Mouse (Mus musculus) MEL (cell line): ENCODE results near the gene Anapc5. TPM values are rescaled to one million over a fixed set of nuclear protein-coding genes. Genes with fewer than 3 reads are reported as not detected.

Experiments used
- DNase-seq: peaks from one replicate; pipeline ENCODE4 v3.0.0; 2011; ENCODE audit warnings: low read depth, low spot score
- H3K27ac ChIP-seq: 2 replicates; pipeline ENCODE4 v1.5.1; 2012; ENCODE audit warnings: low read depth, mild to moderate bottlenecking, control low read depth, low read length, moderate library complexity; ENCODE audit not compliant: control insufficient read depth
- H3K27me3 ChIP-seq, 2 experiments: fragments of 150-350 bp in 1 of 2; sonication (generic) in 1 of 2; 2 replicates each; pipeline ENCODE4 v1.6.1; 2012; ENCODE audit warnings: low read length in 2 of 2, mild to moderate bottlenecking in 2 of 2, improper control_type of control experiment in 1 of 2, moderate library complexity in 1 of 2; ENCODE audit not compliant: insufficient read depth in 2 of 2, control insufficient read depth in 1 of 2
- H3K36me3 ChIP-seq, 2 experiments: 2 replicates each; pipeline ENCODE4 v1.6.1; 2012 to 2014; ENCODE audit warnings: low read length in 2 of 2, improper control_type of control experiment in 1 of 2, inconsistent platforms in 1 of 2, mild to moderate bottlenecking in 1 of 2; ENCODE audit not compliant: insufficient read depth in 2 of 2, control insufficient read depth in 1 of 2
- H3K4me1 ChIP-seq, 2 experiments: fragments of 150-350 bp in 1 of 2; sonication (generic) in 1 of 2; 2 replicates each; pipeline ENCODE4 v1.6.1; 2012; ENCODE audit warnings: low read length in 2 of 2, improper control_type of control experiment in 1 of 2, mild to moderate bottlenecking in 1 of 2; ENCODE audit not compliant: insufficient read depth in 2 of 2, control insufficient read depth in 1 of 2
- H3K4me3 ChIP-seq, 2 experiments: fragments of 150-350 bp in 1 of 2; sonication (generic) in 1 of 2; 2 replicates each; pipeline ENCODE4 v1.5.1; 2012; ENCODE audit warnings: low read depth in 2 of 2, low read length in 2 of 2, mild to moderate bottlenecking in 2 of 2, moderate library complexity in 2 of 2, control low read depth in 1 of 2, improper control_type of control experiment in 1 of 2; ENCODE audit not compliant: control insufficient read depth in 1 of 2, insufficient read depth in 1 of 2
- H3K79me2 ChIP-seq: 2 replicates; pipeline ENCODE4 v1.6.1; 2012; ENCODE audit warnings: mild to moderate bottlenecking, low read length, moderate library complexity; ENCODE audit not compliant: control insufficient read depth, poor library complexity, insufficient read depth
- H3K9ac ChIP-seq: 2 replicates; pipeline ENCODE4 v1.6.1; 2012; ENCODE audit warnings: low read depth, mild to moderate bottlenecking, control low read depth, low read length, moderate library complexity; ENCODE audit not compliant: control insufficient read depth, poor library complexity, severe bottlenecking
- H3K9me3 ChIP-seq: fragments of 150-350 bp; sonication (generic); replicated peaks from 2 replicates; pipeline ENCODE4 v1.6.1; 2012; ENCODE audit warnings: mild to moderate bottlenecking, low read length, improper control_type of control experiment, moderate library complexity; ENCODE audit not compliant: insufficient read depth
- BHLHE40 ChIP-seq: IDR thresholded peaks from 2 replicates; pipeline ENCODE4 v1.6.1; 2012; ENCODE audit warnings: low read depth, mild to moderate bottlenecking, inconsistent platforms, low read length, improper control_type of control experiment, borderline replicate concordance
- CHD1 ChIP-seq: IDR thresholded peaks from 2 replicates; pipeline ENCODE4 v1.6.1; 2012; ENCODE audit warnings: low read depth, mild to moderate bottlenecking, inconsistent platforms, low read length, improper control_type of control experiment
- CHD2 ChIP-seq: IDR thresholded peaks from 2 replicates; pipeline ENCODE4 v1.6.1; 2011; ENCODE audit warnings: low read length, improper control_type of control experiment
- E2F4 ChIP-seq: IDR thresholded peaks from 2 replicates; pipeline ENCODE4 v1.6.1; 2011; ENCODE audit warnings: low read depth, low read length, improper control_type of control experiment, borderline replicate concordance
- ETS1 ChIP-seq: IDR thresholded peaks from 2 replicates; pipeline ENCODE4 v1.6.1; 2012; ENCODE audit warnings: low read depth, mild to moderate bottlenecking, inconsistent platforms, low read length, improper control_type of control experiment, moderate library complexity
- GATA1 ChIP-seq: IDR thresholded peaks from 2 replicates; pipeline ENCODE4 v1.6.1; 2011; ENCODE audit warnings: low read depth, low read length, improper control_type of control experiment
- JUND ChIP-seq: IDR thresholded peaks from 2 replicates; pipeline ENCODE4 v1.6.1; 2011; ENCODE audit warnings: low read depth, mild to moderate bottlenecking, improper control_type of control experiment, low read length
- KAT2A ChIP-seq: conservative IDR thresholded peaks from 2 replicates; pipeline ENCODE4 v1.6.1; 2012; ENCODE audit warnings: low read depth, low read length, improper control_type of control experiment, inconsistent platforms
- MAZ ChIP-seq: IDR thresholded peaks from 2 replicates; pipeline ENCODE4 v1.6.1; 2012; ENCODE audit warnings: low read depth, mild to moderate bottlenecking, inconsistent platforms, low read length, improper control_type of control experiment
- MXI1 ChIP-seq: IDR thresholded peaks from 2 replicates; pipeline ENCODE4 v1.6.1; 2011; ENCODE audit warnings: mild to moderate bottlenecking, low read depth, low read length, improper control_type of control experiment
- MYC ChIP-seq: IDR thresholded peaks from 2 replicates; pipeline ENCODE4 v1.6.1; 2011; ENCODE audit warnings: low read depth, mild to moderate bottlenecking, low read length, improper control_type of control experiment, moderate library complexity
- NELFE ChIP-seq: IDR thresholded peaks from 2 replicates; pipeline ENCODE4 v1.6.1; 2011; ENCODE audit warnings: low read depth, low read length, improper control_type of control experiment
- NRF1 ChIP-seq: IDR thresholded peaks from 2 replicates; pipeline ENCODE4 v1.6.1; 2014; ENCODE audit warnings: low read depth, mild to moderate bottlenecking, inconsistent platforms, low read length, improper control_type of control experiment, moderate library complexity; ENCODE audit not compliant: poor library complexity, insufficient read depth, severe bottlenecking
- POLR2AphosphoS2 ChIP-seq: IDR thresholded peaks from 2 replicates; pipeline ENCODE4 v1.6.1; 2011; ENCODE audit warnings: low read length, improper control_type of control experiment
- RAD21 ChIP-seq: IDR thresholded peaks from 2 replicates; pipeline ENCODE4 v1.6.1; 2011; ENCODE audit warnings: mild to moderate bottlenecking, low read depth, low read length, improper control_type of control experiment
- SMC3 ChIP-seq: IDR thresholded peaks from 2 replicates; pipeline ENCODE4 v1.6.1; 2011; ENCODE audit warnings: low read depth, low read length, improper control_type of control experiment
- USF1 ChIP-seq: IDR thresholded peaks from 2 replicates; pipeline ENCODE4 v1.6.1; 2014; ENCODE audit warnings: low read depth, mild to moderate bottlenecking, inconsistent platforms, low read length, improper control_type of control experiment, moderate library complexity
- USF2 ChIP-seq, 2 experiments: IDR thresholded peaks; 2 replicates each; pipeline ENCODE4 v1.6.1; 2011 to 2012; ENCODE audit warnings: improper control_type of control experiment in 2 of 2, low read length in 2 of 2, borderline replicate concordance in 1 of 2, inconsistent platforms in 1 of 2, low read depth in 1 of 2, mild to moderate bottlenecking in 1 of 2; ENCODE audit not compliant: insufficient read depth in 1 of 2
- ZC3H11A ChIP-seq: IDR thresholded peaks from 2 replicates; pipeline ENCODE4 v1.6.1; 2012; ENCODE audit warnings: low read depth, mild to moderate bottlenecking, inconsistent platforms, low read length, improper control_type of control experiment
- ZMIZ1 ChIP-seq: IDR thresholded peaks from 2 replicates; pipeline ENCODE4 v1.6.1; 2012; ENCODE audit warnings: low read depth, mild to moderate bottlenecking, inconsistent platforms, low read length, improper control_type of control experiment, moderate library complexity
- ZNF384 ChIP-seq: IDR thresholded peaks from 2 replicates; pipeline ENCODE4 v1.6.1; 2012; ENCODE audit warnings: low read depth, mild to moderate bottlenecking, inconsistent platforms, low read length, improper control_type of control experiment
- polyA plus RNA-seq, 2 experiments: library from polyadenylated mRNA; stranded (reverse) in 1 of 2; unstranded in 1 of 2; fragments of >175 nt in 1 of 2; fragments of >200 nt in 1 of 2; gene quantifications; 2 replicates each; pipeline versions ENCODE4 v1.2.1 to v1.2.4; 2012; ENCODE audit warnings: low replicate concordance in 2 of 2, low read depth in 1 of 2; ENCODE audit not compliant: insufficient read length in 2 of 2, insufficient read depth in 1 of 2, missing spikeins in 1 of 2
- total RNA-seq: library from RNA; depleted of rRNA; stranded (reverse); fragments of 300-350 nt; gene quantifications from 2 replicates; pipeline ENCODE4 v1.2.3, GENCODE M21; 2012

The Anapc5 gene
- total and polyA plus RNA-seq, 3 experiments: 244 to 390 TPM; not detected in 1

- no peaks in the 10 kb centered on the region for H3K9me3 ChIP-seq
- TF ChIP-seq USF2 (IDR thresholded peaks at IDR 0.05; ENCODE audit: borderline replicate concordance in 1 of 2, insufficient read depth in 1 of 2, low read depth in 1 of 2, low read length in 2 of 2) (0 out of 4 replicates have a peak, but pooled peaks of 1 of the 2 experiments have one; percentile 11), NRF1 (no peak), KAT2A (no peak), MXI1 (no peak), CHD2 (no peak), ZC3H11A (no peak), ETS1 (no peak), CHD1 (no peak), MAZ (no peak), USF1 (peak; percentile 80), ZNF384 (no peak), BHLHE40 (peak; percentile 56; the same call in 1 of the 2 replicates), E2F4 (no peak), RAD21 (no peak), SMC3 (no peak), NELFE (no peak)
- H3K27me3 ChIP-seq: no peaks in the 10 kb centered on the region
- H3K4me3 ChIP-seq: no peak overlapping the region
- no peak for DNase-seq
- H3K36me3 ChIP-seq: peaks cover 0 to 10% of the 10 kb centered on the region in 2 experiments; a peak in 3 of 4 replicates
- H3K79me2 ChIP-seq: no peaks in the 10 kb centered on the region
- no peak overlapping the region for H3K9ac ChIP-seq
- H3K27ac ChIP-seq: peak overlapping the region; percentile 25; the same call in 1 of the 2 replicates
- peaks cover under 1 to 2% of the 10 kb centered on the region in 2 experiments; a peak in 2 of 4 replicates for H3K4me1 ChIP-seq
These were observed 34.9 kb downstream of the Anapc5 start for GRCm38 (mm10) chr5:122786035-122786819.

- peaks cover 0 to 10% of the 10 kb centered on the region in 2 experiments; a peak in 3 of 4 replicates for H3K36me3 ChIP-seq
- DNase-seq: no peak
- H3K79me2 ChIP-seq: peaks cover 3% of the 10 kb centered on the region; the same call in 1 of the 2 replicates
- H3K27ac ChIP-seq: no peak overlapping the region
- no peak overlapping the region for H3K9ac ChIP-seq
- no peaks in the 10 kb centered on the region for H3K27me3 ChIP-seq
- TF ChIP-seq NRF1 (no peak), GATA1 (no peak), ZMIZ1 (no peak), NELFE (no peak), RAD21 (no peak), POLR2AphosphoS2 (no peak), CHD2 (no peak), JUND (no peak), MYC (no peak)
- H3K4me3 ChIP-seq: no peak overlapping the region
- H3K9me3 ChIP-seq: no peaks in the 10 kb centered on the region
- H3K4me1 ChIP-seq: peaks cover 5 to 12% of the 10 kb centered on the region in 2 experiments; a peak in 3 of 4 replicates
These were observed 37.3 kb downstream of the Anapc5 start for GRCm38 (mm10) chr5:122783726-122784406.
